Mouse (Mus musculus) liver, postnatal 0 days (tissue): ENCODE measurements around the gene Pin1rt1.

ENCODE experiments used
- CTCF ChIP-seq: sonication (generic); IDR thresholded peaks from 2 replicates; pipeline ENCODE4 v1.5.1; 2016; ENCODE audit warnings: antibody characterized with exemption, low read depth
- EP300 ChIP-seq: IDR thresholded peaks from 2 replicates; pipeline ENCODE4 v1.6.1; 2016; ENCODE audit warnings: antibody characterized with exemption, low read depth, mild to moderate bottlenecking

DNA sequence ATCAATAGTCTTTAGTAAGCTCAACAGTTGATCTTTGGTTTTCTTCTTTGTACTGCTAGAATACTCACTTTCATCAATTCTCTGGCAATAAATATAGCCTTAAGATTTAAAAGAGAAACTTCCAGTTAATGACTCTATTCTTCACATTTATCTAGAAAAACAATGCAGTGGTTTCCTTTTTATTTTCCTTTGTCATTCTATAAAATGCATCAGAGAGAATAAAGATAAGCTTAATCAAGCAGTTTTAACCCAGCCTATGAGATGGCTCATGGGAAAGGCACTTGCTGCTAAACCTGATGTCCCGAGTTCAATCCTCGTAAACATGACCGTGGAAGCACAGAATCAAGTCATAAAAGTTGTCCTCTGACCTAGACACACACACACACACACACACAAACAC lies 5.8 kb upstream of the Pin1rt1 start:
- TF ChIP-seq EP300 (no peak), CTCF (no peak)
